Mouse (Mus musculus): ENCODE data around the gene Phactr3. TPM values are rescaled to one million over a fixed set of nuclear protein-coding genes. Genes with fewer than 3 reads are reported as not detected.
A peak's percentile ranks its signal among the peaks of the same experiment; 100 is the strongest.

Gene Phactr3
- polyA plus RNA-seq, 1 experiment from 2014 or later: 17.2 TPM

GRCm38 (mm10) chr2:178242996-178243395 is 124.2 kb downstream of the Phactr3 start:
- H3K4me1 ChIP-seq: peaks cover 9% of the 10 kb centered on the region; the same call in 1 of the 2 replicates
- H3K36me3 ChIP-seq (replicated peaks): no peaks in the 10 kb centered on the region
- H3K27ac ChIP-seq: no peak overlapping the region
- no peak for ATAC-seq (ENCODE audit: low FRiP score)
- 77% methylated on average over 3 of the region's 3 CpGs for WGBS
- H3K27me3 ChIP-seq: no peaks in the 10 kb centered on the region
- no peak overlapping the region for H3K4me2 ChIP-seq
- no peak overlapping the region for H3K9ac ChIP-seq
- H3K4me3 ChIP-seq (replicated peaks): no peak overlapping the region
- no peaks in the 10 kb centered on the region for H3K9me3 ChIP-seq

GRCm38 (mm10) chr2:178244866-178245265 is 126.1 kb downstream of the Phactr3 start:
- no peaks in the 10 kb centered on the region for H3K9me3 ChIP-seq
- peaks cover 9% of the 10 kb centered on the region; the same call in 1 of the 2 replicates for H3K4me1 ChIP-seq
- H3K27ac ChIP-seq: no peak overlapping the region
- no peak overlapping the region for H3K9ac ChIP-seq
- WGBS: 90% methylated on average over 1 of the region's 1 CpGs
- ATAC-seq (ENCODE audit: low FRiP score): no peak
- H3K36me3 ChIP-seq (replicated peaks): no peaks in the 10 kb centered on the region
- no peaks in the 10 kb centered on the region for H3K27me3 ChIP-seq
- no peak overlapping the region for H3K4me3 ChIP-seq (replicated peaks)
- no peak overlapping the region for H3K4me2 ChIP-seq

GRCm38 (mm10) chr2:178245841-178246240 is 127.1 kb downstream of the Phactr3 start:
- H3K27me3 ChIP-seq: no peaks in the 10 kb centered on the region
- H3K4me1 ChIP-seq: peaks cover 8% of the 10 kb centered on the region; the same call in 1 of the 2 replicates
- no peak for ATAC-seq (ENCODE audit: low FRiP score)
- H3K9me3 ChIP-seq: no peaks in the 10 kb centered on the region
- no peak overlapping the region for H3K4me2 ChIP-seq
- no peak overlapping the region for H3K9ac ChIP-seq
- WGBS: 79% methylated on average over 5 of the region's 5 CpGs
- no peak overlapping the region for H3K27ac ChIP-seq
- H3K36me3 ChIP-seq (replicated peaks): no peaks in the 10 kb centered on the region
- no peak overlapping the region for H3K4me3 ChIP-seq (replicated peaks)

DNA sequence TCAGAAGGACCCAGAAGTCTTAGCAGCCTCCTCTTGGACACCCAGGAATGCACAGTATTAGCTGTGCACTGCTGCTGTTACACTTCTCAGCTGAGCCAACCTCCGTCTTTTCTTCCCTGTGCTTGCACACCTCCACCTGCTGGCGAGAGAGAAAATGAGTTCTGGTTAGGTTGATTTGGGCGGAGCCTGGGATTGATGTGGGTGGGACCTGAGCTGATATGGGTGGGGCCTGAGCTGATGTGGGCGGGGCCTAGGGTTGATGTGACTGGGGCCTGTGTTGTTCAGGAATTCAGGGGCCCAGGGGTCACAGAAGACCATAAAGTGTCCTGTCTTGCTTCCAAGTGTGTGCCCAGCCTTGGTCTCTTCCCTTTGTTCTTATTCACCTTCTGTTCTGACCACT is 128.0 kb downstream of the Phactr3 start:
- Histone ChIP-seq H3K4me1 (no peaks in the 10 kb centered on the region), H3K4me2 (no peak overlapping the region), H3K9ac (no peak overlapping the region), H3K9me3 (no peaks in the 10 kb centered on the region), H3K27ac (no peak overlapping the region), H3K36me3 (replicated peaks) (no peaks in the 10 kb centered on the region), H3K4me3 (replicated peaks) (no peak overlapping the region), H3K27me3 (0 out of 2 replicates have a peak, but pooled peaks cover under 1% of the 10 kb centered on the region)
- 66% methylated on average over 4 of the region's 4 CpGs for WGBS
- no peak for ATAC-seq (ENCODE audit: low FRiP score)

DNA sequence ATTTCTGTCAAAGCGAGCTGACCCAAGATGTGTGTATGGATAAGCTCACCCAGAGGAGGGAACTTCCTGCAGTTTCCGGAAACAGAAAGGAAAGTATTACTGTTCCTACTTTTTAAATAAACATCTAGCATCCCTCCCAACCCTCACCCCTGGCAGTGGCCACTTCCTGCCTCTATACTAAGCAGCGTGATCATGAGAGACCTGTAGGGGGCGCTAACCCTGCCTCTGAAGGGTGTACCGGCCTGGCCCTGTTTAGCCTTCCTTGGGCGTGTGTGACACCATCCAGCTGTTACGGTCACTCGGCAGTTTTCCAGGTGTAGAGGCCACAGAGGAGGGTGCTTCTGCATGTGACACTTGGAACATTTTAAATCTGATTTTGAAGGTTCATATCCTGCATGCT is 128.5 kb downstream of the Phactr3 start:
- Histone ChIP-seq H3K4me3 (replicated peaks) (no peak overlapping the region), H3K36me3 (replicated peaks) (no peaks in the 10 kb centered on the region), H3K27ac (no peak overlapping the region), H3K9me3 (no peaks in the 10 kb centered on the region), H3K4me1 (no peaks in the 10 kb centered on the region), H3K27me3 (0 out of 2 replicates have a peak, but pooled peaks cover 5% of the 10 kb centered on the region), H3K9ac (no peak overlapping the region), H3K4me2 (no peak overlapping the region)
- 78% methylated on average over 8 of the region's 8 CpGs for WGBS
- no peak for ATAC-seq (ENCODE audit: low FRiP score)

DNA sequence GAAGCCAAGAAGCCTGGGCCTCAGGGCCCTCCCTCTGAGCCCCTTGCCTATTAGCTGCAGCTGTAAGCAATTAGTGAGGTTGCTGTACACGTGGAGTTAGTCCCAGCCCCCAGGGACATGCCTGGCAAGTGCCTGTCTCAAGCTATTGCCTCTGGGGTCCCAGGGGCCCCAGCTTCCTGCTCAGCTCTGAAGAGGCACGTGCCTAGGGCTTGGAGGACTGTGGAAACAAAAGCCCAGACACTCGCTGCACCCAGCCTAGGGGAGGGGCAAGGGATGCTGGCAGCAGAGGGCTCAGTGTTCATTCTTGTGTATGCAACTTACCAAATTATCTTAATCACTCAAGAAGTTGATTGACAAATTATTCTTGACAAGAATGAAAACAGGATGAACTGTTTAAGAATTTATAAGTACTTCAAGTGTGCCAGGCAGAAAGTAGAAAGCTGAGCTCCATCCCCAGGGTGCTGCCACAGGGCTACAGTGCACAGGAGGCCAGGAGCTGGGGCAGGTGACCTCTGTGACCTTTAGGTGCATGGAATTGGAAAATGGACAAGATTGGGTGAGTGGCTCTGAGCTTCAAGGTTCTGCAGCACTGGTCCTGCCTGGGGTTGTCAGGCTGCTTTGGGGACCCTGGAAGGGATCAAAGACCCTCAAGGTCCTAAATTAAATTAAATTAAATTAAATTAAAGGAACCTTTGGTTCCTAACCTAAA is 138.5 kb downstream of the Phactr3 start:
- H3K4me2 ChIP-seq: no peak overlapping the region
- no peak overlapping the region for H3K4me3 ChIP-seq (replicated peaks)
- H3K27ac ChIP-seq: peak overlapping the region; percentile 36; the same call in 1 of the 2 replicates
- ATAC-seq (ENCODE audit: low FRiP score): peak; percentile 89
- H3K27me3 ChIP-seq: peaks cover 64% of the 10 kb centered on the region
- WGBS: 0% methylated on average over 3 of the region's 3 CpGs
- no peaks in the 10 kb centered on the region for H3K36me3 ChIP-seq (replicated peaks)
- H3K9ac ChIP-seq: no peak overlapping the region
- no peaks in the 10 kb centered on the region for H3K9me3 ChIP-seq
- peaks cover 15% of the 10 kb centered on the region for H3K4me1 ChIP-seq

DNA sequence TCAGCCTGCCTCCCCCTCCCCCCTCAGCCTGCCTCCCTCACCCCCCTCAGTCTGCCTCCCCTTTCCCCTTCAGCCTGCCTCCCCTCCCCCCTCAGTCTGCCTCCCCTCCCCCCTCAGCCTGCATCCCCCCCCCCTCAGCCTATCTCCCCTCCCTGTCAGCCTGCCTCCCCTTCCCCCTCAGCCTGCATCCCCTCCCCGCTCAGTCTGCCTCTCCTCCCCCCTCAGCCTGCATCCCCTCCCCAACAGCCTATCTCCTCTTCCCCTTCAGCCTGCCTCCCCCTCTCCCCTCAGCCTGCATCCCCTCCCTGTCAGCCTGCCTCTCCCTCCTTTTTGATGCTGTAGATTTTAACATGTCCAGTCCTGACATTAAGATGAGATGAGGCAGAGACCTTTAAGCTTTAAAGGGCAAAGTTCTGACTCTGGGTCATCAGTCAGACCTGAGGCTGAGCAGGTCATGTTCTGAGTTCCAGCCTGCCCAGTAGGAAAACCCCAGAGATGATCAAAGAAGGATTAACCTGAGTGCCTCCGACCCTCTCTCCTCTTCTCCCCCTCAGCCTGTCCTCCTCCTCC is 139.3 kb downstream of the Phactr3 start:
- WGBS: 0% methylated on average over 1 of the region's 2 CpGs
- peaks cover 15% of the 10 kb centered on the region for H3K4me1 ChIP-seq
- H3K36me3 ChIP-seq (replicated peaks): no peaks in the 10 kb centered on the region
- peaks cover 57% of the 10 kb centered on the region for H3K27me3 ChIP-seq
- H3K27ac ChIP-seq: no peak overlapping the region
- no peak overlapping the region for H3K9ac ChIP-seq
- H3K4me3 ChIP-seq (replicated peaks): no peak overlapping the region
- no peak for ATAC-seq (ENCODE audit: low FRiP score)
- no peak overlapping the region for H3K4me2 ChIP-seq
- no peaks in the 10 kb centered on the region for H3K9me3 ChIP-seq

DNA sequence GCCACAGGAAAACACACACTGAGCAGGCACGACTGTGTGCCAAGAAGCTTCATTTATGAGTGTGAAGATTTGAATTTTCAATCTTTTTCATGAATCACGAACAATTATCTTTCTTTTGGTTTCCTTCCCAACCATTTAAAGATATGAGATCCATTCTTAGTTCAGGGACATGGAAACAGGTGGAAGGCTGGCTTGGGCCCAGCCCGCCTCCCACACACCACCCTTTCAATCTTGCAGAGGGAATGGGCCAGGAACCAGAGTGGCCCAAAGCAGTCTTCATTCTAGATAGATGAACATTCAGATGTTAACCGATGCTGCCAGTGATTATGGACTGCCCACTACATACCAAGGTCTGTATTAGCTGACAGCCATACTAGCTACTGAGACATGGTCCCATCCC is 144.3 kb downstream of the Phactr3 start:
- H3K9me3 ChIP-seq: no peaks in the 10 kb centered on the region
- H3K4me1 ChIP-seq: peaks cover 9% of the 10 kb centered on the region
- no peak overlapping the region for H3K4me3 ChIP-seq (replicated peaks)
- H3K4me2 ChIP-seq: no peak overlapping the region
- H3K27ac ChIP-seq: no peak overlapping the region
- H3K9ac ChIP-seq: no peak overlapping the region
- 90% methylated on average over 4 of the region's 4 CpGs for WGBS
- no peaks in the 10 kb centered on the region for H3K36me3 ChIP-seq (replicated peaks)
- no peak for ATAC-seq (ENCODE audit: low FRiP score)
- H3K27me3 ChIP-seq: peaks cover 20% of the 10 kb centered on the region

DNA sequence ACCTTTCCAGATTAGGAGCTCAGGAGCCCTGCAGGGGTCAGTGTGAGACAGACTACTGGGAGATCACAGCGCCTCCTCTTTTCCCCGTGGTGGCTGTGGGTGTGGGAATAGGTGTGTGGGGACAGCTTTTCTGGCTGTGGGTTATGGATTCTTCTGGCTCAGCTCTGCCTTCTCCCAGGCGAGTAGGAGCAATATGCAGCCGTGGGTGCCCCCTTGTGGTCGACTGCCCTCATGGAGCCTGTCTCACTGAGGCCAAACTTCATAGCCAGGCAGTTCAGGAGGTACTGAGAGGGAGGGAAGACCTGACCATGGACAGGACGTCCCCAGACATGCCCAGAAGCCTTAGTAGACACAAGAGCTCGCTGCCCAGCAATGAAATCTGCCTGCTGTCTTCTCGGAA is 145.6 kb downstream of the Phactr3 start:
- ATAC-seq (ENCODE audit: low FRiP score): peak; percentile 81

GRCm38 (mm10) chr2:178265454-178265853 is 146.7 kb downstream of the Phactr3 start:
- no peak overlapping the region for H3K4me3 ChIP-seq (replicated peaks)
- H3K9ac ChIP-seq: no peak overlapping the region
- no peaks in the 10 kb centered on the region for H3K9me3 ChIP-seq
- WGBS: 26% methylated on average over 2 of the region's 2 CpGs
- no peak for ATAC-seq (ENCODE audit: low FRiP score)
- H3K27ac ChIP-seq: no peak overlapping the region
- no peaks in the 10 kb centered on the region; the same call in 1 of the 2 replicates for H3K27me3 ChIP-seq
- H3K4me1 ChIP-seq: peaks cover 7% of the 10 kb centered on the region
- H3K36me3 ChIP-seq (replicated peaks): no peaks in the 10 kb centered on the region
- no peak overlapping the region for H3K4me2 ChIP-seq

More for the DNA sequence above, 145.6 kb downstream of the Phactr3 start:
- H3K4me2 ChIP-seq: no peak overlapping the region
- H3K4me3 ChIP-seq (replicated peaks): no peak overlapping the region
- peaks cover 7% of the 10 kb centered on the region; the same call in 1 of the 2 replicates for H3K27me3 ChIP-seq
- 6% methylated on average over 8 of the region's 8 CpGs for WGBS
- no peaks in the 10 kb centered on the region for H3K9me3 ChIP-seq
- no peak overlapping the region for H3K9ac ChIP-seq
- H3K27ac ChIP-seq: no peak overlapping the region
- peaks cover 7% of the 10 kb centered on the region for H3K4me1 ChIP-seq
- H3K36me3 ChIP-seq (replicated peaks): no peaks in the 10 kb centered on the region

DNA sequence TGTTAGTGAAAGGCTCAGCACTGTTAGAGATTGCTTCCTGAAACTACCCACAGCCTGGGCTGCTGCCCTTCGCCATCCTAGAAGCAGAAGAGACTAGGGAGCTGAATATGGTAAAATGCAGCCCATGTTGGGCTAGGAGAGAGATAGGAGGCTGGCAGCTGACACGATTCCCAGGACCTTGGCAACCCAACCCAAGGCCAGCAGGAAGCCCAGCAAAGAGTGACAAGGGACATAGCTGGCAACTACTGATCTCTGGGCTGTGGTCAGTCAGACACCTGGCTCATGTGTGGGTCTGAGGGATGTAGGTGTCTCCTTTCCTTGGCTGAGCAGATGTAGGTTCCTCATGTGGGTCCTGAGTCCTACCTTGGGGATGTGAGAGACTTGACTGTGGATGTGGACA is 152.0 kb downstream of the Phactr3 start:
- no peaks in the 10 kb centered on the region; the same call in 1 of the 2 replicates for H3K4me1 ChIP-seq
- H3K27ac ChIP-seq: no peak overlapping the region
- H3K4me3 ChIP-seq (replicated peaks): no peak overlapping the region
- H3K36me3 ChIP-seq (replicated peaks): no peaks in the 10 kb centered on the region
- no peaks in the 10 kb centered on the region for H3K9me3 ChIP-seq
- 81% methylated on average over 2 of the region's 2 CpGs for WGBS
- no peak for ATAC-seq (ENCODE audit: low FRiP score)
- H3K27me3 ChIP-seq: no peaks in the 10 kb centered on the region
- no peak overlapping the region for H3K9ac ChIP-seq
- no peak overlapping the region for H3K4me2 ChIP-seq

GRCm38 (mm10) chr2:178272350-178272749 is 153.6 kb downstream of the Phactr3 start:
- H3K36me3 ChIP-seq (replicated peaks): no peaks in the 10 kb centered on the region
- no peak overlapping the region for H3K4me3 ChIP-seq (replicated peaks)
- no peak overlapping the region for H3K27ac ChIP-seq
- no peaks in the 10 kb centered on the region for H3K27me3 ChIP-seq
- ATAC-seq (ENCODE audit: low FRiP score): no peak
- no peaks in the 10 kb centered on the region for H3K9me3 ChIP-seq
- H3K4me1 ChIP-seq: no peaks in the 10 kb centered on the region; the same call in 1 of the 2 replicates
- no peak overlapping the region for H3K4me2 ChIP-seq
- no peak overlapping the region for H3K9ac ChIP-seq
- 80% methylated on average over 4 of the region's 4 CpGs for WGBS

GRCm38 (mm10) chr2:178274126-178274525 is 155.4 kb downstream of the Phactr3 start:
- H3K27ac ChIP-seq: no peak overlapping the region
- peak; percentile 23; the same call in 1 of the 2 replicates for ATAC-seq (ENCODE audit: low FRiP score)
- H3K9ac ChIP-seq: no peak overlapping the region
- H3K4me3 ChIP-seq (replicated peaks): no peak overlapping the region
- no peak overlapping the region for H3K4me2 ChIP-seq
- H3K27me3 ChIP-seq: no peaks in the 10 kb centered on the region
- no peaks in the 10 kb centered on the region for H3K36me3 ChIP-seq (replicated peaks)
- H3K9me3 ChIP-seq: no peaks in the 10 kb centered on the region
- H3K4me1 ChIP-seq: no peaks in the 10 kb centered on the region; the same call in 1 of the 2 replicates
- WGBS: 72% methylated on average over 4 of the region's 4 CpGs
